Mouse (Mus musculus) liver, adult 2 months (tissue): ENCODE results near the gene Scnn1g. TPM values are rescaled to one million over a fixed set of nuclear protein-coding genes. Genes with fewer than 3 reads are reported as not detected.

Experiments
- DNase-seq: peaks from one replicate; pipeline ENCODE4 v3.0.0-alpha.2; 2011; ENCODE audit warnings: low read depth, low spot score; ENCODE audit errors: extremely low read depth
- H3K27ac ChIP-seq: fragments of 200-500 bp; replicated peaks from 2 replicates; pipeline ENCODE4 v1.5.1; 2012; ENCODE audit warnings: low read depth, mild to moderate bottlenecking, control low read depth, inconsistent platforms, low read length; ENCODE audit not compliant: insufficient read depth
- H3K27me3 ChIP-seq: fragments of 200-500 bp; 2 replicates; pipeline ENCODE4 v1.6.1; 2012; ENCODE audit warnings: mild to moderate bottlenecking, moderate library complexity, low read length, inconsistent platforms; ENCODE audit not compliant: control insufficient read depth, insufficient read depth
- H3K36me3 ChIP-seq: fragments of 200-500 bp; 2 replicates; pipeline ENCODE4 v1.6.1; 2012; ENCODE audit warnings: low read length, inconsistent platforms; ENCODE audit not compliant: control insufficient read depth, insufficient read depth
- H3K4me1 ChIP-seq: fragments of 200-500 bp; 2 replicates; pipeline ENCODE4 v1.6.1; 2011; ENCODE audit warnings: low read length; ENCODE audit not compliant: control insufficient read depth, insufficient read depth
- H3K4me3 ChIP-seq: fragments of 200-500 bp; 2 replicates; pipeline ENCODE4 v1.5.1; 2011; ENCODE audit warnings: low read depth, mild to moderate bottlenecking, control low read depth, low read length, moderate library complexity; ENCODE audit not compliant: insufficient read depth
- H3K79me2 ChIP-seq: fragments of 200-500 bp; 2 replicates; pipeline ENCODE4 v1.6.1; 2012; ENCODE audit warnings: inconsistent platforms, mild to moderate bottlenecking, low read length, moderate library complexity; ENCODE audit not compliant: control insufficient read depth, insufficient read depth
- H3K9ac ChIP-seq: fragments of 200-500 bp; 2 replicates; pipeline ENCODE4 v1.6.1; 2012; ENCODE audit warnings: low read depth, mild to moderate bottlenecking, control low read depth, inconsistent platforms, low read length
- CTCF ChIP-seq: fragments of 200-500 bp; IDR thresholded peaks from 2 replicates; pipeline ENCODE4 v1.5.1; 2011; ENCODE audit warnings: low read depth, low read length, control low read depth
- POLR2A ChIP-seq: fragments of 200-500 bp; IDR thresholded peaks from 2 replicates; pipeline ENCODE4 v1.6.1; 2011; ENCODE audit warnings: low read length, control low read depth; ENCODE audit not compliant: insufficient read depth; ENCODE audit errors: extremely low read depth
- WGBS: fragments of 180-500 bp; shearing (Covaris S2); methylation state at CpG from one replicate; pipeline ENCODE4 v1.1.7; 2018; 5-methylcytosine and 5-hydroxymethylcytosine counted together
- polyA plus RNA-seq: library from polyadenylated mRNA; depleted of rRNA; stranded (reverse); fragments of >200 nt; gene quantifications from 2 replicates; pipeline ENCODE4 v1.2.3, GENCODE M21; 2012; rRNA removed
- total RNA-seq: library from RNA; depleted of rRNA; stranded (reverse); fragments of >200 nt; gene quantifications from 2 replicates; pipeline ENCODE4 v1.2.3, GENCODE M21; 2014; rRNA removed

Scnn1g gene
- total and polyA plus RNA-seq, 2 experiments, result not detected

DNA sequence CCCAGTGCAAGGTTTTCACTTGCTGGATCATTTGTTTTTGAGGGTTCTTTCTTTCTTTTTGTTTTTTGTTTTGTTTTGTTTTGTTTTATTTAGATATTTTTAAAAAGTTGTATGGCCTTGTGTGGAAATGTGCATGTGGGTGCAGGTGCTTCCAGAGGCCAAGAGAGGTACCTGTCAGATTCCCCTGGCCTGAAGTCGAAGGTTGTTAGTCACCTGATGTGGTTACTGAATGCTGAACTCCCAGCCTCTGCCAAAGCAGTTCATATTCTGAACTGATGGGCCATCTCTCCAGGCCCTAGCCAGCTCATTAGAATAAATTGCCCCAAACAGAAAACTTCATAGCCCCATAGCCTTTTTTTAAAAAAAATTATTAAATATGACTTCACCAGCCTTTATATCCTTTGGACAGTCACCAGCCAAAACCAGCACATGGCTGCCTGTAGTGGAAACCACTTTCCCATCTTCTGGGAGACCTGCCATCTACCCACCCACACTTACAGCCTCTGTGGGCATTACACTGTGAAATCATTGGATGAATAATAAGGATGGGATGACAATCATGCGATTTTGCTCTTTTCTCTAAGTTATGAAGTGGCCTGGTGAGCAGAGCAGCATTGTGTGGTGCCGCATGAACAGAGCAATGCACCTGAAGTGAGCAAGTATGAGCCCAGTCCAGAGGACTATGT is 71.7 kb downstream of the Scnn1g start:
- H3K9ac ChIP-seq, result no peak overlapping the region

DNA sequence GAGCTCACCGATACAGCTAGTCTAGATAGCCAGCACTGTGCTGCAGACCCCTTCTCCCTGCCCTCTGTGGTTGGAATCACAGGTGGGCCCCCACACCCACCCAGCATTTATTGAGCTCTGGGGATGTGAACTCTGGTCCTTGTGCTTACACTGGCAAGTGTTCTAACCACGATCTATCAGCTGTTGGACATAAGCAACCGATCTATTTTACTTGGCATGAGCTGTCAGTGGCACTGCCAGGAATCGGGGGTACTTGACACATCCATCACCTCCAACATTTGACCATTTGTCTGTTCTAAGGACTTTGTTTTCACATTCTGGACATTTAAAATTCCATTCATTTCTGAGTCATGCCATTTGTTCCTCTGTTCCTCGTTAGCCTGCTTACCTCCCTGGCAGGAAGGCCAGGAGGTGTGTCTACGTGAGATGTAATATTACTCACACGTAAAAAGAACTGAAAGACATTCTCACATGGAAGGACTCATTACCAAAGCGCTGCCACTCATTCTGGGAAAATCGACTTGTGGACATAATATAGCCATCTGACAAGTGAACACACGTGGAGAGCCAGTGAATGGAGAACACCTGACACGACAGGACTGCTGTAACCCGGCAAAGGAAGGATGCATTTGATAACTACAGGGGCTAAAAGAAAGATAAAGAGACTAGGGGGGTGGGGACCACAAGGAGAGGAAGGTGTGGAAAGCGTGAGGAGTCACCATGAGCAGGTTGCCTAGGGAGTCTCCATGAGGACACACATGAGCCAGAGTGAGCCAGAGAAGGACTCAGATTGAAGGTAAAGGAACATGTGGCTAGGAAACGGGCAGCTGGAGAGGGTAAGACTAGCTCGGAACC is 73.7 kb downstream of the Scnn1g start:
- Histone ChIP-seq H3K4me1 (peaks cover 5% of the 10 kb centered on the region; the same call in 1 of the 2 replicates), H3K27ac (no peak overlapping the region), H3K4me3 (no peak overlapping the region), H3K9ac (no peak overlapping the region), H3K36me3 (no peaks in the 10 kb centered on the region), H3K27me3 (0 out of 2 replicates have a peak, but pooled peaks cover 3% of the 10 kb centered on the region), H3K79me2 (no peaks in the 10 kb centered on the region)
- TF ChIP-seq POLR2A (no peak), CTCF (no peak)
- 51% methylated on average over 15 of the region's 15 CpGs for WGBS
- DNase-seq, result peak; percentile 82

More for the DNA sequence above, 71.7 kb downstream of the Scnn1g start:
- peaks cover 10% of the 10 kb centered on the region for H3K4me1 ChIP-seq
- peak; percentile 82 for DNase-seq
- H3K4me3 ChIP-seq, result no peak overlapping the region
- TF ChIP-seq POLR2A, result no peak
- WGBS, result 58% methylated on average over 3 of the region's 3 CpGs
- H3K27me3 ChIP-seq, result no peaks in the 10 kb centered on the region
- no peak overlapping the region for H3K27ac ChIP-seq
- H3K79me2 ChIP-seq, result no peaks in the 10 kb centered on the region
- no peaks in the 10 kb centered on the region for H3K36me3 ChIP-seq

Other genes starting within 250 kb of the Scnn1g start
- 4.5 and 5.7 TPM in 2 replicates for gene Usp31, start 27.2 kb upstream of the Scnn1g start, total RNA-seq
- 1.4 and 2.5 TPM in 2 replicates for gene Usp31, start 27.2 kb upstream of the Scnn1g start, polyA plus RNA-seq
- gene Scnn1b, start 130.6 kb downstream of the Scnn1g start, total RNA-seq, result not detected in 2 replicates
- 0.05 TPM in 1 of 2 replicates, not detected in the other for gene Scnn1b, start 130.6 kb downstream of the Scnn1g start, polyA plus RNA-seq
- 15.4 and 17.8 TPM in 2 replicates for gene Cog7, start 247.2 kb downstream of the Scnn1g start, total RNA-seq
- gene Cog7, start 247.2 kb downstream of the Scnn1g start, polyA plus RNA-seq, result 15.6 and 17.6 TPM in 2 replicates